Comparison of ENCODE assay signal across 9 mouse cellular contexts in genomic region chr1:172243547-172244205, GRCm38 (mm10). TPM values are rescaled to one million over a fixed set of nuclear protein-coding genes. Genes with fewer than 3 reads are reported as not detected.
DNase-seq lines count a peak whose midpoint lies in the region; ATAC-seq and TF ChIP-seq lines count a peak whose summit lies in the region.
"Had no signal": no experiment of that assay in that cellular context is flagged by ENCODE, and none has a peak within 500 bp of the region (broad histone marks: within the 10 kb centered on the region; RNA-seq: fewer than 3 reads in every experiment).

No protein-coding gene starts in this region.

- no peak for ATAC-seq in embryonic facial prominence, embryonic 12.5 days (ENCODE audit: insufficient number of reproducible peaks, insufficient read depth, low FRiP score, low TSS enrichment)

- H3K4me1 ChIP-seq in kidney, adult 2 months (ENCODE audit: control insufficient read depth, insufficient read depth, low read length): no peaks in the 10 kb centered on the region
- H3K4me1 ChIP-seq in embryonic facial prominence, embryonic 12.5 days: peaks cover 8% of the 10 kb centered on the region
- H3K4me1 ChIP-seq: hindbrain, embryonic 15.5 days had no signal

- no peak overlapping the region for H3K9ac ChIP-seq in embryonic facial prominence, embryonic 12.5 days
- H3K9ac ChIP-seq: hindbrain, embryonic 15.5 days had no signal

- peak; percentile 39; the same call in 1 of the 2 replicates for TF ChIP-seq CTCF in kidney, adult 2 months (conservative IDR thresholded peaks at IDR 0.05; ENCODE audit: insufficient read depth, insufficient read length, low read depth, low read length)

- WGBS in kidney, adult 2 months: 53% methylated on average over 16 of the region's 16 CpGs
- 23% methylated on average over 16 of the region's 16 CpGs for WGBS in embryonic facial prominence, embryonic 12.5 days

- H3K27me3 ChIP-seq in kidney, adult 2 months (replicated peaks; ENCODE audit: control insufficient read depth, insufficient read depth, low read length): no peaks in the 10 kb centered on the region
- peaks cover 20% of the 10 kb centered on the region for H3K27me3 ChIP-seq in embryonic facial prominence, embryonic 12.5 days
- H3K27me3 ChIP-seq: hindbrain, embryonic 15.5 days had no signal

- H3K27ac ChIP-seq in kidney, adult 2 months (ENCODE audit: insufficient read depth, low read depth, low read length): no peak overlapping the region
- no peak overlapping the region for H3K27ac ChIP-seq in embryonic facial prominence, embryonic 12.5 days
- H3K27ac ChIP-seq: hindbrain, embryonic 15.5 days had no signal

- no peaks in the 10 kb centered on the region for H3K9me3 ChIP-seq in embryonic facial prominence, embryonic 12.5 days
- H3K9me3 ChIP-seq: hindbrain, embryonic 15.5 days had no signal

- no peak for TF ChIP-seq POLR2A in kidney, adult 2 months (IDR thresholded peaks at IDR 0.05; ENCODE audit: low read depth, low read length)

- no peak overlapping the region for H3K4me3 ChIP-seq in kidney, adult 2 months (ENCODE audit: insufficient read depth, low read depth, low read length)
- H3K4me3 ChIP-seq in embryonic facial prominence, embryonic 12.5 days: no peak overlapping the region
- H3K4me3 ChIP-seq: hindbrain, embryonic 15.5 days had no signal

- H3K4me2 ChIP-seq in embryonic facial prominence, embryonic 12.5 days (replicated peaks): peak overlapping the region; percentile 18; the same call in 1 of the 2 replicates

- peak; percentile 23 for DNase-seq in kidney, adult 2 months
- no peak for DNase-seq in kidney, adult 11 months
- DNase-seq in ZHBTc4 (ENCODE audit: low read depth, low spot score) (peak; percentile 34), adipocyte (ENCODE audit: low spot score) (no peak)
- DNase-seq in heart, postnatal 14 days: peak; percentile 38 to 59
- DNase-seq in lung, postnatal 25 days (ENCODE audit: low spot score): peak; percentile 16
- DNase-seq in thymus, postnatal 36 days: no peak

- no peaks in the 10 kb centered on the region for H3K36me3 ChIP-seq in kidney, adult 2 months (ENCODE audit: control insufficient read depth, insufficient read depth, low read length)
- no peaks in the 10 kb centered on the region for H3K36me3 ChIP-seq in embryonic facial prominence, embryonic 12.5 days
- H3K36me3 ChIP-seq: hindbrain, embryonic 15.5 days had no signal

- intact Hi-C loops in heart, postnatal 14 days (cut with DNase I): loop anchor here (2.0 kb wide), 1 partner anchor 19 kb away; no protein-coding TSS in a partner anchor

RNA-seq across cellular contexts. Expression of gene Atp1a4, which starts 14.5 kb away (rescaled TPM):
- polyA plus RNA-seq in kidney, adult 2 months (2012; rRNA removed): 0.09 and 0.11 TPM in 2 replicates
- not detected in 2 replicates for polyA plus RNA-seq in embryonic facial prominence, embryonic 12.5 days (2016; fragmentation: Nextera tagmentation; extraction: Ambion mirVana)
- total RNA-seq in heart, postnatal 14 days (2021): not detected

RNA-seq across cellular contexts. Expression of gene Igsf8, which starts 17.8 kb away (rescaled TPM):
- polyA plus RNA-seq in kidney, adult 2 months (2012; rRNA removed): 54.3 and 57.7 TPM in 2 replicates
- 45.4 and 45.8 TPM in 2 replicates for polyA plus RNA-seq in embryonic facial prominence, embryonic 12.5 days (2016; fragmentation: Nextera tagmentation; extraction: Ambion mirVana)
- total RNA-seq in heart, postnatal 14 days (2021): 10 to 100 TPM; 13.8 to 16.3 TPM

RNA-seq across cellular contexts. Expression of gene Casq1, which starts 24.0 kb away (rescaled TPM):
- 0.29 and 27.1 TPM in 2 replicates for polyA plus RNA-seq in kidney, adult 2 months (2012; rRNA removed)
- 3.3 and 3.6 TPM in 2 replicates for polyA plus RNA-seq in embryonic facial prominence, embryonic 12.5 days (2016; fragmentation: Nextera tagmentation; extraction: Ambion mirVana)
- 10 to 100 TPM; 10.1 to 12.9 TPM for total RNA-seq in heart, postnatal 14 days (2021)

RNA-seq across cellular contexts. Expression of gene Pea15a, which starts 37.1 kb away (rescaled TPM):
- 52.1 and 58.7 TPM in 2 replicates for polyA plus RNA-seq in kidney, adult 2 months (2012; rRNA removed)
- 118 TPM in 2 replicates for polyA plus RNA-seq in embryonic facial prominence, embryonic 12.5 days (2016; fragmentation: Nextera tagmentation; extraction: Ambion mirVana)
- 10 to 100 TPM; 71.1 to 77.7 TPM for total RNA-seq in heart, postnatal 14 days (2021)

RNA-seq across cellular contexts. Expression of gene Atp1a2, which starts 54.2 kb away (rescaled TPM):
- polyA plus RNA-seq in kidney, adult 2 months (2012; rRNA removed): 21.5 and 36.4 TPM in 2 replicates
- 4.5 and 4.7 TPM in 2 replicates for polyA plus RNA-seq in embryonic facial prominence, embryonic 12.5 days (2016; fragmentation: Nextera tagmentation; extraction: Ambion mirVana)
- 100 to 1,000 TPM; 448 to 458 TPM for total RNA-seq in heart, postnatal 14 days (2021)

Comparison
In these comparisons a context has a peak if more than half of its experiments do, and no peak if none do; other contexts are left out.
1. DNase-seq: peak in kidney, adult 2 months (single experiment), ZHBTc4 (single experiment), heart, postnatal 14 days (2 of 2) and lung, postnatal 25 days (single experiment); none in kidney, adult 11 months (single experiment), thymus, postnatal 36 days (0 of 2) and adipocyte (single experiment).